Mouse (Mus musculus): ENCODE results near the gene Cel. TPM values are rescaled to one million over a fixed set of nuclear protein-coding genes. Genes with fewer than 3 reads are reported as not detected.

Cel gene
- polyA plus RNA-seq, 1 experiment from 2014 or later = not detected

DNA sequence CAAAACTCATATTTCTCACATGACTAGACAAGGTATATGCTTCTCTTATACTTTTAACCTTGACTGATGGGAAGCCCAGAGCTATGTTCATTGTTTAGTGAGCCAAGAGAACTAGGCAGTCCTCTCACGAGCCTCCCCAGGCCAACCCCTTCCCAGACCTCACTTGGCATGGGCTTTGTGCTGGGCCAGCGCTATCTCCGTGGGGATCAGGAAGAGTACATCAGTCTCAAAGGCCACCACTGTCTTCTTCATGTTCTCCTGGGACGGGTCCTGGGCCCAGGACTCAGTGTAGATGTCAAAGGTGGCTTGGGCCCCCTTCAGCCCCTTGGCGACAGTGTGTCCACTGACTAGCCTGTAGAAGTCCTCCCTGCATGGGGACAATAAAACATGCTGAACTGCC, 5.8 kb downstream of the Cel start:
- ATAC-seq (no peak), DNase-seq (ENCODE audit: low read depth, low spot score) (no peak)
- TF ChIP-seq CTCF (IDR thresholded peaks at IDR 0.05) = no peak
- POLR2A ChIA-PET = no interaction called here
- CTCF ChIA-PET = no interaction called here
- in situ Hi-C loops (cut with MboI; ENCODE audit: low pct_unique_long_range_greater_than_20kb) = no loop called here
- H3K27me3 ChIP-seq = no peaks in the 10 kb centered on the region

DNA sequence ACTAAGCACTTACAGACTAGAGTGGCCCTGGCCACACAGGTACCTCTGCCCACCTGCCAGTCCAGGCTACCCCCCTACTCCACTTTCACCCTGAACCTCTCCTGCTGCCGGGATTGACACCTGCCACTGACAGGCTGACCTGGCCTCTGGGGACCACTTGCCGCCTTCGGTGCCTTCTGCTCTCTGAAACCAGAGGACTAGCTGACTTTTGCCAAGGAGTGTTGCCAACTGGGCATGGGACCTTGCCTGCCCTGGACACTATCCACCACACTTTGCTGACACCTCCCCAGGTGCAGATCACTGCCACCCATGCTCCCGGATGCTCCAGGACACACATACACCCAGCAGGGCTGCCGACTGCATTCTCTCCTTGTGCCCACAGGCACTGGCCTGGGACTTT, 10.9 kb downstream of the Cel start:
- no peaks in the 10 kb centered on the region for H3K27me3 ChIP-seq
- TF ChIP-seq CTCF (IDR thresholded peaks at IDR 0.05) = no peak
- ATAC-seq = no peak
- CTCF ChIA-PET = no interaction called here
- POLR2A ChIA-PET = interaction anchor here (1.2 kb wide), 1 partner anchor 30 kb away, joined by 3 read pairs; no protein-coding TSS in a partner anchor
- no peak for DNase-seq (ENCODE audit: low read depth, low spot score)
- in situ Hi-C loops (cut with MboI; ENCODE audit: low pct_unique_long_range_greater_than_20kb) = loop anchor here (5.0 kb wide), 1 partner anchor 35 kb away; no protein-coding TSS in a partner anchor

- in situ Hi-C loops (cut with MboI; ENCODE audit: low pct_unique_long_range_greater_than_20kb) = no loop called here
- TF ChIP-seq CTCF (IDR thresholded peaks at IDR 0.05) = no peak
- POLR2A ChIA-PET = interaction anchor here (0.7 to 1.5 kb wide), 2 partner anchors 10 to 16 kb away, joined by 3 to 6 read pairs; no protein-coding TSS in a partner anchor
- no peaks in the 10 kb centered on the region for H3K27me3 ChIP-seq
- ATAC-seq = no peak
- DNase-seq (ENCODE audit: low read depth, low spot score) = no peak
- CTCF ChIA-PET = interaction anchor here (0.9 to 6.8 kb wide), 5 partner anchors 10 to 32 kb away, joined by 3 to 65 read pairs (median 5); no protein-coding TSS in a partner anchor
Measured at GRCm38 (mm10) chr2:28549157-28549556, 14.0 kb downstream of the Cel start.

DNA sequence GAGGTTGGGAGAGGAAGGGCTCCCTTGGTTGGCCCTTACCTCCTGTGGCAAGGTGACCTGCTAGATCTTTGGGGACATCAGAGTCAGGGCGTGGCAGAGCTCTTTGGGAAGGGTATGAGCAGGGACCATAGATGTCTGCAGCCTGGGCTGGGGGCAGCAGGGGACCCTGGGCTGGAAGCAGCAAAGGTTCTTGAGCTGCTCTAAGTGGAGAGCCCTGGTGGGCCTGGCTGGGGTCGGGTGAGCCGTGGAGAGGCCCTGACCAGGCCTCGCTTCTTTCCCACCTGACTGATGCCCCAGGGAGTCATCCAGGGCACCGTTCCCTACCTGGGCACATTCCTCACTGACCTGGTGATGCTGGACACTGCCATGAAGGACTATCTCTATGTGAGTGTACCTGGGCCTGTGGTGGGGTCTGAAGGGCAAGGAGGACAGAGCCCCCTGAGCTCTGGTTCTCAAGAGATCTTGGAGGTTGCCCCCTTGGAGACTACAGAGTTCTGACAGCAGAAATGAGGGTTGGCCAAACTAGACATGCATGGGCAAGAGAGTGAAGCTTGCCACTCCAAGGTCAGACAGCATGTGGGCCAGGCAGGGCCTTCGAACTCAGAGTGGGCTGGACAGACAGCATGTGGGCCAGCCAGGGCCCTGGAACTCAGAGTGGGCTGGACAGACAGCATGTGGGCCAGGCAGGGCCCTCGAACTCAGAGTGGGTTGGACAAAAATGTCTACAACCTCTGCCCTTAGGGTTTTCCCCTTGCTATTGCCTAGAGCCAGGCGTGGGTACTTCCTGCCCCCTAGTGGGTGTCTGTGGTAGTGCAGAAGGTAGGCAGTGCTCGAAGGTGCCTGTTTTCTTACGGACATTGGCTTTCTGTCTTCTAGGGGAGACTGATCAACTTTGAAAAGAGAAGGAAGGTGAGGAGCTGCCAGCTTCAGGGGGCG, 15.7 kb downstream of the Cel start:
- ChIA-PET CTCF (interaction anchor here (0.8 to 6.8 kb wide), 13 partner anchors 8 to 52 kb away, joined by 3 to 65 read pairs (median 5); partner anchors contain the start of gene Ralgds), POLR2A (interaction anchor here (0.6 to 1.5 kb wide), 3 partner anchors 14 to 30 kb away, joined by 3 to 6 read pairs (median 4); no protein-coding TSS in a partner anchor)
- no peaks in the 10 kb centered on the region for H3K27me3 ChIP-seq
- no peak for DNase-seq (ENCODE audit: low read depth, low spot score)
- no peak for TF ChIP-seq CTCF (IDR thresholded peaks at IDR 0.05)
- in situ Hi-C loops (cut with MboI; ENCODE audit: low pct_unique_long_range_greater_than_20kb) = no loop called here
- no peak for ATAC-seq

GRCm38 (mm10) chr2:28546560-28546959, 16.6 kb downstream of the Cel start:
- H3K27me3 ChIP-seq = no peaks in the 10 kb centered on the region
- ChIA-PET POLR2A (interaction anchor here (0.6 to 1.3 kb wide), 3 partner anchors 13 to 41 kb away, joined by 3 to 4 read pairs (median 4); partner anchors contain the start of gene Gm10134), CTCF (interaction anchor here (1.2 to 6.8 kb wide), 2 partner anchors 20 to 30 kb away, joined by 12 to 65 read pairs; no protein-coding TSS in a partner anchor)
- no peak for TF ChIP-seq CTCF (IDR thresholded peaks at IDR 0.05)
- DNase-seq (ENCODE audit: low read depth, low spot score) (no peak), ATAC-seq (no peak)
- in situ Hi-C loops (cut with MboI; ENCODE audit: low pct_unique_long_range_greater_than_20kb) = no loop called here

DNA sequence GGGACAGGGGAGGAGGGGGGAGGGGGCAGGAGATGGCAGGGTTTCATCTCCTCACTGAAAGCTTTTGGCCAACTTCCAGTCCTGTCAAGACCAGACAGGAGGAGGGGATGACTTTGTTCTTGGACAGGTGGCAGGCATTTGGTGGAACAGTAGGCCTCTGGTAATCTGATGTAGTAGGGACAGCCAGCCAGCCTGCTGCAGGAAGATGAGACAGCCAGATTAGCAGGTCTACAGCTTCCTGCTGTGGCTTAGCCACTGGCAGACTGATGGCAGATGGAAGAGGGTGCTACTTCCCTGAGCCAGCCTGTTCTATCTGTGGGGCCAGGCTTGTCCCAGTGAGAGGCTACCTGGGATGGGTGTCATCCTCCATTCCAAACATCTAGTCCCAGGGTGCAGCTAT, 17.2 kb downstream of the Cel start:
- in situ Hi-C loops (cut with MboI; ENCODE audit: low pct_unique_long_range_greater_than_20kb) = no loop called here
- ChIA-PET CTCF (interaction anchor here (6.8 kb wide), 1 partner anchor 29 kb away, joined by 65 read pairs; no protein-coding TSS in a partner anchor), POLR2A (no interaction called here)

DNA sequence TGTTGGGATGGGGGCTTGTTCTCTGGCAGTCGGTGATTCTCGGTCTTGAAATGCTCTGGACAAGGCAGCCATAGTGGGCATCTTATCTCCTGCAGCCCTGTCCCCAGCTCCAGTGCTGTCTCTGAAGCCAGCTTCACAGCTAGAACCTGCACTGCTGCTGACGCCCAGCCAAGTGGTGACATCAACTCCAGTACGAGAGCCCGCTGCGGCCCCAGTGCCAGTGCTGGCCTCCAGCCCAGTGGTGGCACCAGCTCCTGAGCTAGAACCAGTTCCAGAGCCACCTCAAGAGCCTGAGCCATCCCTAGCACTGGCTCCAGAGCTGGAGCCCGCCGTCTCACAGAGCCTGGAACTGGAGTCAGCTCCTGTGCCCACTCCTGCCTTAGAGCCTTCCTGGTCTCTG, 19.3 kb downstream of the Cel start:
- ChIA-PET POLR2A (interaction anchor here (0.8 to 1.4 kb wide), 2 partner anchors 19 to 27 kb away, joined by 3 to 4 read pairs; no protein-coding TSS in a partner anchor), CTCF (interaction anchor here (1.1 to 6.8 kb wide), 2 partner anchors 27 to 32 kb away, joined by 3 to 65 read pairs; no protein-coding TSS in a partner anchor)
- in situ Hi-C loops (cut with MboI; ENCODE audit: low pct_unique_long_range_greater_than_20kb) = no loop called here
- no peaks in the 10 kb centered on the region for H3K27me3 ChIP-seq
- no peak for TF ChIP-seq CTCF (IDR thresholded peaks at IDR 0.05)
- DNase-seq (ENCODE audit: low read depth, low spot score) (no peak), ATAC-seq (no peak)

More for the DNA sequence above, 17.2 kb downstream of the Cel start:
- no peak for TF ChIP-seq CTCF (IDR thresholded peaks at IDR 0.05)
- H3K27me3 ChIP-seq = no peaks in the 10 kb centered on the region
- ATAC-seq = no peak
- no peak for DNase-seq (ENCODE audit: low read depth, low spot score)

DNA sequence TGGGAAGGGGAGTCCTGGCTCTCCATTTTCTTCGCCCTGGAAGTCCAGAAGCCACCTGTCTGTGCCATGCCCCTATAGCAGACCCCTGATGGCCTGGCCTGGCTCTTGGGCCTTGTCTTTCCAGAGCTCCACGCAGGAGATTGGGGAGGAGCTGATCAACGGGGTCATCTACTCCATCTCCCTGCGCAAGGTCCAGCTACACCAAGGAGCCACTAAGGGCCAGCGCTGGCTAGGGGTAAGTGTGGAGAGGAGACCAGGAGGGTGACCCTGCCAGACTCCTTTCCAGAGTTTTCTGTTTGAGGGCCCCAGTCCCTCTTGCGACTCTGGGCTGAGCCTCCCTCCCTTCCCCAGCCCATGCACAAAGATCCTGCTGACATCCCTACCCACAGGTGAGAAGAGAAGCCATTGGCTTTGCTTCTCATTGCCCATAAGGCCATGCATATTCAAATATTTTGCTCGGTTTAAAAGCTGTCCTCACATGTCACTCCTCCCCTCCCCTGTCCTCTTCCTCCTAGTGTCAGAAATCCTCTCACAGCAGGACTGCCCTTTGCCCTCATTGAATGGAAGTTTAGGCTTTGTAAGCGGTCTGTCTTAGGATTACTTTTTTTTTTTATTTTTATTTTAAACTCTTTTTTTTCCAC, 22.5 kb downstream of the Cel start:
- POLR2A ChIA-PET = no interaction called here
- CTCF ChIA-PET = interaction anchor here (1.5 to 2.3 kb wide), 2 partner anchors 7 to 17 kb away, joined by 3 to 13 read pairs; no protein-coding TSS in a partner anchor
- no peaks in the 10 kb centered on the region for H3K27me3 ChIP-seq
- in situ Hi-C loops (cut with MboI; ENCODE audit: low pct_unique_long_range_greater_than_20kb) = no loop called here
- no peak for TF ChIP-seq CTCF (IDR thresholded peaks at IDR 0.05)
- ATAC-seq (no peak), DNase-seq (ENCODE audit: low read depth, low spot score) (no peak)

DNA sequence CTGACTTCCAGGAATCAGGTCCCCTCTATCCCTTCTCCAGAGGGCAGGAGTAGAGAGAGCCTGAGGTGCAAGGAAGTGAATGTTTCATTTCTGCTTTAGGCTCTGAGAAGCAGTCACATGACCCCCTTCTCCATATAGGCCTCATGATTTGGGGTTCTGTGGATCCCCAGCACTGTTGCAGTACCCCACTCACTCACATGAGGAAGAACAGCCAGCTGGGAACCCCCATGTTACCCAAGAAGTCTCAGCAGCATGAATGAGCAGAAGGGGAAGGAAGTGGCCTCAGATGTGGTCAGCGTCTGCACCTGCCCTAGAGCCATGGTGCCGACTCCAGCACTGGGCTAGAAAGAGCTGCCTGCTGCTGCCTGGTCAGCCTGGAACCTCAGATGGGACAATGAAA, 23.3 kb downstream of the Cel start:
- CTCF ChIA-PET = interaction anchor here (1.0 to 2.3 kb wide), 3 partner anchors 8 to 24 kb away, joined by 3 to 13 read pairs (median 3); no protein-coding TSS in a partner anchor
- no peak for TF ChIP-seq CTCF (IDR thresholded peaks at IDR 0.05)
- POLR2A ChIA-PET = interaction anchor here (1.0 kb wide), 1 partner anchor 16 kb away, joined by 3 read pairs; no protein-coding TSS in a partner anchor
- in situ Hi-C loops (cut with MboI; ENCODE audit: low pct_unique_long_range_greater_than_20kb) = no loop called here
- DNase-seq (ENCODE audit: low read depth, low spot score) = no peak
- ATAC-seq = no peak
- no peaks in the 10 kb centered on the region for H3K27me3 ChIP-seq

GRCm38 (mm10) chr2:28539206-28539605, 24.0 kb downstream of the Cel start:
- ATAC-seq = no peak
- in situ Hi-C loops (cut with MboI; ENCODE audit: low pct_unique_long_range_greater_than_20kb) = no loop called here
- no peak for TF ChIP-seq CTCF (IDR thresholded peaks at IDR 0.05)
- H3K27me3 ChIP-seq = no peaks in the 10 kb centered on the region
- ChIA-PET POLR2A (interaction anchor here (1.0 kb wide), 2 partner anchors 10 to 16 kb away, joined by 3 read pairs; no protein-coding TSS in a partner anchor), CTCF (interaction anchor here (0.9 to 2.3 kb wide), 7 partner anchors 9 to 28 kb away, joined by 3 to 13 read pairs (median 5); no protein-coding TSS in a partner anchor)
- no peak for DNase-seq (ENCODE audit: low read depth, low spot score)

All from Patski (cell line).